Mouse (Mus musculus) activated CD4-positive, CD25-positive, alpha-beta regulatory T cell, adult 9 weeks (primary cell): ENCODE measurements around the gene Gm732. TPM values are rescaled to one million over a fixed set of nuclear protein-coding genes. Genes with fewer than 3 reads are reported as not detected.

Source experiments
- polyA plus RNA-seq: library from polyadenylated mRNA; unstranded; fragments of 100-300 nt; shearing (Covaris generic); gene quantifications from one replicate; pipeline ENCODE4 v1.2.1, GENCODE M21; 2017

The Gm732 gene
- polyA plus RNA-seq: not detected

GRCm38 (mm10) chrX:107948365-107948764 lies at the start of gene Gm732:
Gene Gm732, minus strand, starts transcription at chrX:107948465.

Other genes starting within 250 kb of the Gm732 start
- not detected for gene Tent5d, start 155.9 kb downstream of the Gm732 start, polyA plus RNA-seq
- 25.8 TPM for gene 2610002M06Rik, start 132.1 kb downstream of the Gm732 start, polyA plus RNA-seq